Mouse (Mus musculus) myocyte (in vitro differentiated cells): ENCODE results near the gene Klf9. TPM values are rescaled to one million over a fixed set of nuclear protein-coding genes. Genes with fewer than 3 reads are reported as not detected.

Experiments used
- H3K27me3 ChIP-seq: one replicate; pipeline ENCODE4 v1.6.1; 2011; ENCODE audit not compliant: control insufficient read depth, insufficient read depth, insufficient read length
- H3K36me3 ChIP-seq: one replicate; pipeline ENCODE4 v1.6.1; 2011; ENCODE audit not compliant: control insufficient read depth, insufficient read depth
- H3K4me2 ChIP-seq: one replicate; pipeline ENCODE4 v1.6.1; 2011; ENCODE audit warnings: low read depth, control low read depth
- H3K4me3 ChIP-seq: one replicate; pipeline ENCODE4 v1.5.1; 2011; ENCODE audit warnings: mild to moderate bottlenecking, control low read depth, moderate library complexity
- H3K79me2 ChIP-seq: one replicate; pipeline ENCODE4 v1.6.1; 2011; ENCODE audit not compliant: control insufficient read depth, insufficient read depth
- H3ac ChIP-seq: one replicate; pipeline ENCODE4 v1.6.1; 2011; ENCODE audit not compliant: control insufficient read depth, insufficient read length
- CEBPB ChIP-seq: IDR thresholded peaks from 2 replicates; pipeline ENCODE4 v1.6.1; 2011; ENCODE audit warnings: mild to moderate bottlenecking, moderate library complexity; ENCODE audit not compliant: poor library complexity, insufficient read depth, severe bottlenecking
- E2F4 ChIP-seq: IDR thresholded peaks from one replicate; pipeline ENCODE4 v1.6.1; 2011; ENCODE audit warnings: mild to moderate bottlenecking, control low read depth, moderate library complexity; ENCODE audit not compliant: insufficient read depth
- MAX ChIP-seq: IDR thresholded peaks from one replicate; pipeline ENCODE4 v1.6.1; 2011; ENCODE audit warnings: low read depth, mild to moderate bottlenecking, control low read depth
- MYOD1 ChIP-seq, 3 experiments: IDR thresholded peaks; one replicate each; pipeline ENCODE4 v1.6.1; 2011; ENCODE audit warnings: control low read depth in 2 of 3, low read depth in 2 of 3, mild to moderate bottlenecking in 2 of 3, moderate library complexity in 1 of 3; ENCODE audit not compliant: insufficient read length in 2 of 3, control insufficient read depth in 1 of 3
- MYOG ChIP-seq, 3 experiments: IDR thresholded peaks; one replicate each; pipeline ENCODE4 v1.6.1; 2011; ENCODE audit warnings: control low read depth in 2 of 3, low read depth in 2 of 3, mild to moderate bottlenecking in 2 of 3; ENCODE audit not compliant: insufficient read length in 2 of 3, control insufficient read depth in 1 of 3, insufficient read depth in 1 of 3
- POLR2A ChIP-seq: IDR thresholded peaks from one replicate; pipeline ENCODE4 v1.6.1; 2011; ENCODE audit warnings: low read depth, mild to moderate bottlenecking, control low read depth, moderate library complexity; ENCODE audit not compliant: insufficient read length
- POLR2AphosphoS2 ChIP-seq: IDR thresholded peaks from one replicate; pipeline ENCODE4 v1.6.1; 2011; ENCODE audit warnings: low read depth, control low read depth; ENCODE audit not compliant: insufficient read length
- REST ChIP-seq: IDR thresholded peaks from one replicate; pipeline ENCODE4 v1.6.1; 2011; ENCODE audit warnings: mild to moderate bottlenecking, control low read depth, moderate library complexity; ENCODE audit not compliant: insufficient read depth, insufficient read length
- SRF ChIP-seq: IDR thresholded peaks from one replicate; pipeline ENCODE4 v1.6.1; 2011; ENCODE audit warnings: low read depth; ENCODE audit not compliant: control insufficient read depth, insufficient read length
- TCF12 ChIP-seq: IDR thresholded peaks from one replicate; pipeline ENCODE4 v1.6.1; 2011; ENCODE audit warnings: mild to moderate bottlenecking, control low read depth; ENCODE audit not compliant: poor library complexity, insufficient read depth, severe bottlenecking
- TCF3 ChIP-seq: IDR thresholded peaks from one replicate; pipeline ENCODE4 v1.6.1; 2011; ENCODE audit warnings: low read depth, control low read depth; ENCODE audit not compliant: insufficient read length
- USF1 ChIP-seq: IDR thresholded peaks from one replicate; pipeline ENCODE4 v1.6.1; 2011; ENCODE audit warnings: low read depth, mild to moderate bottlenecking, control low read depth, moderate library complexity
- polyA plus RNA-seq: library from polyadenylated mRNA; unstranded; fragments of >200 nt; fragmentation: generic; extraction: Trizol; gene quantifications from one replicate; pipeline ENCODE4 v1.2.1, GENCODE M21; 2012; ENCODE audit warnings: missing spikeins

Gene Klf9
- polyA plus RNA-seq, 1 experiment, result 7.1 TPM

GRCm38 (mm10) chr19:23184068-23184467 lies 43.0 kb downstream of the Klf9 start:
- Histone ChIP-seq H3K27me3 (no peaks in the 10 kb centered on the region), H3K4me2 (no peak overlapping the region), H3ac (no peak overlapping the region), H3K36me3 (peaks cover 3% of the 10 kb centered on the region), H3K4me3 (no peak overlapping the region), H3K79me2 (no peaks in the 10 kb centered on the region)
- TF ChIP-seq REST, result no peak

GRCm38 (mm10) chr19:23187732-23188131 lies 46.7 kb downstream of the Klf9 start:
- H3K27me3 ChIP-seq, result no peaks in the 10 kb centered on the region
- no peak overlapping the region for H3K4me2 ChIP-seq
- peaks cover 10% of the 10 kb centered on the region for H3K36me3 ChIP-seq
- TF ChIP-seq CEBPB, result no peak
- TF ChIP-seq USF1, result no peak
- no peak for TF ChIP-seq E2F4
- TF ChIP-seq MYOD1 (IDR thresholded peaks at IDR 0.05; ENCODE audit: control insufficient read depth in 1 of 3, insufficient read length in 2 of 3, low read depth in 2 of 3), result no peak
- no peak for TF ChIP-seq TCF12
- H3K79me2 ChIP-seq, result no peaks in the 10 kb centered on the region
- no peak overlapping the region for H3K4me3 ChIP-seq
- no peak overlapping the region for H3ac ChIP-seq

- Histone ChIP-seq H3K4me2 (no peak overlapping the region), H3K79me2 (no peaks in the 10 kb centered on the region)
- TF ChIP-seq TCF12 (no peak), MAX (no peak), MYOG (IDR thresholded peaks at IDR 0.05; ENCODE audit: control insufficient read depth in 1 of 3, insufficient read depth in 1 of 3, insufficient read length in 2 of 3, low read depth in 2 of 3) (no peak), POLR2AphosphoS2 (no peak), E2F4 (no peak), USF1 (no peak), POLR2A (no peak), SRF (no peak)
Measured at GRCm38 (mm10) chr19:23188986-23189385, 48.0 kb downstream of the Klf9 start.

GRCm38 (mm10) chr19:23189744-23190143 lies 48.7 kb downstream of the Klf9 start:
- H3K4me2 ChIP-seq, result no peak overlapping the region
- peaks cover 7% of the 10 kb centered on the region for H3K36me3 ChIP-seq
- no peak overlapping the region for H3K4me3 ChIP-seq
- no peaks in the 10 kb centered on the region for H3K79me2 ChIP-seq
- no peaks in the 10 kb centered on the region for H3K27me3 ChIP-seq
- no peak overlapping the region for H3ac ChIP-seq
- TF ChIP-seq MYOD1 (IDR thresholded peaks at IDR 0.05; ENCODE audit: control insufficient read depth in 1 of 3, insufficient read length in 2 of 3, low read depth in 2 of 3) (no peak), TCF12 (no peak), POLR2A (no peak), REST (no peak), E2F4 (no peak), POLR2AphosphoS2 (no peak), MAX (no peak), SRF (no peak), MYOG (IDR thresholded peaks at IDR 0.05; ENCODE audit: control insufficient read depth in 1 of 3, insufficient read depth in 1 of 3, insufficient read length in 2 of 3, low read depth in 2 of 3) (no peak), CEBPB (no peak), TCF3 (no peak), USF1 (no peak)

More at GRCm38 (mm10) chr19:23188986-23189385, 48.0 kb downstream of the Klf9 start:
- Histone ChIP-seq H3K36me3 (peaks cover 10% of the 10 kb centered on the region), H3K27me3 (no peaks in the 10 kb centered on the region), H3ac (no peak overlapping the region), H3K4me3 (no peak overlapping the region)

GRCm38 (mm10) chr19:23191486-23191885 lies 50.5 kb downstream of the Klf9 start:
- Histone ChIP-seq H3K4me2 (no peak overlapping the region), H3K27me3 (no peaks in the 10 kb centered on the region), H3K79me2 (no peaks in the 10 kb centered on the region), H3K36me3 (peaks cover 7% of the 10 kb centered on the region), H3ac (no peak overlapping the region), H3K4me3 (no peak overlapping the region)
- TF ChIP-seq MAX (no peak), TCF12 (no peak), MYOD1 (IDR thresholded peaks at IDR 0.05; ENCODE audit: control insufficient read depth in 1 of 3, insufficient read length in 2 of 3, low read depth in 2 of 3) (no peak), POLR2A (no peak), E2F4 (no peak), REST (no peak), TCF3 (no peak), CEBPB (no peak), MYOG (IDR thresholded peaks at IDR 0.05; ENCODE audit: control insufficient read depth in 1 of 3, insufficient read depth in 1 of 3, insufficient read length in 2 of 3, low read depth in 2 of 3) (no peak), POLR2AphosphoS2 (no peak), SRF (no peak), USF1 (no peak)

GRCm38 (mm10) chr19:23193076-23193475 lies 52.0 kb downstream of the Klf9 start:
- Histone ChIP-seq H3K4me3 (no peak overlapping the region), H3K27me3 (no peaks in the 10 kb centered on the region), H3ac (no peak overlapping the region), H3K79me2 (no peaks in the 10 kb centered on the region), H3K4me2 (no peak overlapping the region), H3K36me3 (peaks cover 7% of the 10 kb centered on the region)
- no peak for TF ChIP-seq USF1
- TF ChIP-seq TCF3, result no peak
- no peak for TF ChIP-seq POLR2A
- no peak for TF ChIP-seq MYOD1 (IDR thresholded peaks at IDR 0.05; ENCODE audit: control insufficient read depth in 1 of 3, insufficient read length in 2 of 3, low read depth in 2 of 3)
- TF ChIP-seq CEBPB, result no peak
- TF ChIP-seq TCF12, result no peak
- no peak for TF ChIP-seq REST
- TF ChIP-seq SRF, result no peak
- no peak for TF ChIP-seq MYOG (IDR thresholded peaks at IDR 0.05; ENCODE audit: control insufficient read depth in 1 of 3, insufficient read depth in 1 of 3, insufficient read length in 2 of 3, low read depth in 2 of 3)
- TF ChIP-seq POLR2AphosphoS2, result no peak
- TF ChIP-seq MAX, result no peak
- no peak for TF ChIP-seq E2F4
